Mouse (Mus musculus) liver, embryonic 14.5 days (tissue): ENCODE data around the gene Ntn5.

Experiments used
- CTCF ChIP-seq: IDR thresholded peaks from 2 replicates; pipeline ENCODE4 v1.5.1; 2016; ENCODE audit warnings: antibody characterized with exemption, low read depth, control low read depth
- EP300 ChIP-seq: IDR thresholded peaks from 2 replicates; pipeline ENCODE4 v1.6.1; 2016; ENCODE audit warnings: antibody characterized with exemption, low read depth

DNA sequence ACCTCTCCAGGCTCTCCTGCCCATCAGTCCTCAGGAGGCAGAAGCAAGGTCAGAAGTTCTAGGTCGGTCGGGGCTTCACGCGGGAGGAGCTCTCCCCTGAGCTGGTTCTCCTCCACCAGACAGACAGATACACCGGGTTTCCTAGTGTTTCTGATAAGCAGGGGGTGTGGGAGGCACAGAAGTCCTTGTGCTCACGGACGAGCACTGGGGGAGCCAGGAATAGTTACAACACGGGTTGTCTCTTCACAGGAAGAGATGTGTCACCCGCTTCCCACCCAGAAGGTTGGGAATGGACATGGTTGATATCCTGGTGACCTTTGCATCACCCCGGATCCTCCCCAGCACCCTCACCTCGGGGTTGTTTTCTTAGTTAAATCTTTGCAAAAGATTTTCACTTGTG, 6.0 kb downstream of the Ntn5 start:
- TF ChIP-seq CTCF (no peak), EP300 (no peak)
